Mouse (Mus musculus) heart, adult 9 months (tissue): Measurements from ENCODE around the gene Ajap1.

Experiments
- DNase-seq, 2 experiments: peaks; one replicate each; pipeline ENCODE4 v3.0.0; 2022; ENCODE audit warnings: low spot score in 2 of 2

Gene Ajap1

DNA sequence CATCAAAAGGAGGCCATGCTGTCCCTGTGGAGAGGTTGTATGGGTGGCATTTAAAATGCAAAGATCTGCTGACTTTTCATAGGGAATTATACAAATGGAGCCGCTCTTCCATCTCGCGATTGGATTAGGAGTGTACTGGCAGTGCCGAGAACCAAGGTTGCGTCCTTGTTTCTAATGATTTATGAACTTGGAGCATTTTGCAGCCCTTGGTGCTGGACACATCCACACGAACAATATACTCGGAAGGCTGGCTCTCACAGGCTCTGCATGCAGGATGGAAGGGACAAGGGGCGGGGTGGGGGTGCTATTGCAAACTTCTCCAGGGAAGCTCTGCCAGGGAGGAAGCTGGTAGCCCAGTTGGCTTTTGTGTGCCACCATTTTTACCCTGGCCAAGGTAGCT, 31.1 kb downstream of the Ajap1 start:
- no peak for DNase-seq

DNA sequence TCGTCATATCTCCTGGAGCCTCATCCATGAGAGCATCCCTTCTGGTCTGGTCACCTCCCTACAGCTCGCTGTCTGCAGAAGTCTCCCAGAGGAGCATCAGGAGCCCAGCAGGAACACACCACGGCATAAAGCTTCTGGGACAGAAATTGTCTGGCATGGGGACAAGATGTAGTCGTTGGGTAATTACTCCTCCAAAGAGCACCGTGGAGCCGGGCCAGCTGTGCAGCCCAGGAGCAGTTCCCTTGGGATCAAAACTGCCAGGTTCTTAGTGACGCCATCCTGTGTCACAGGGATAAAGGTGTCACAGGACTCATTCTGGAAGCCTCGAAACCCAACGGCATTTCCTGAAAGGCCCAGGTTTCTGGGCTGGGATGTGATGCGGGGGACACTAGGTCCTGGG, 40.1 kb downstream of the Ajap1 start:
- no peak for DNase-seq

DNA sequence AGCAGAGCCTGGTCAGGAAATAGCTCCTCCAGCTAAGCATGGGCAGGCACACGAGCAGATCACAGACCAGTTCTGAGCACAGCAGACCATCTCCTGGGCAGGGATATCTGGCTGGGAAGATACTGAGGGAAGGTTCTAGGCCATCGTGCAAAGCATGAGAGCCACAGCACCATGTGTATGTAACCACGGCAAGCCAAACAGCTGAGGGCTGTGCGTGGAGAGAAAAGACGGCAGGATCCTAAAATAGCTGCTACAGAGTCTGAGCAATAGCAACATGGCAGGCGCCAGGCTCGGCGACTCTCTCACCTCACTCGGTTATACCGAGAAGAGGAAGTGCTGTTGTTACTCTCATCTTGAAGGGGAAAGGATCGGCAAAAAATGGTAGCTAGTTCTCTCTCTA, 42.7 kb downstream of the Ajap1 start:
- DNase-seq: no peak

DNA sequence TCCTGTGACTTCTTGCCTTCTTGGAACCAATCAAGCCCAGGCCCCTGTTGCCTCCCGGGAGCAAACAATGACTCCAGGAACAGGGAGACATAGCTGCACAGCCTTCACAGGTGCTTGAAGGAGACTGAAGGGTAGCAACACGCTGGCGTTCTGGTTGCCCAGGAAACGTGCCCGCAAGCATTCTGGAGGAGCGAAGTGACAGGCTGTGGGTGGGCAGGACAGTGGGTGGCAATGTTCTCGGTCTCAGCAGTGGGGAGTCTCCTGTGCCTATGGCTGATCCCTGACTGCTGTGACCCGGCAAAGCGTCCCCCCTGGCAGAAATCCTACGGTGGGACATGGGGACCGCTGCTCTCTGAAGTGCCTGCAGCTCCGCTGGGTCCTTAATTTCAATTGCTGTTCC, 43.6 kb downstream of the Ajap1 start:
- DNase-seq: no peak

DNA sequence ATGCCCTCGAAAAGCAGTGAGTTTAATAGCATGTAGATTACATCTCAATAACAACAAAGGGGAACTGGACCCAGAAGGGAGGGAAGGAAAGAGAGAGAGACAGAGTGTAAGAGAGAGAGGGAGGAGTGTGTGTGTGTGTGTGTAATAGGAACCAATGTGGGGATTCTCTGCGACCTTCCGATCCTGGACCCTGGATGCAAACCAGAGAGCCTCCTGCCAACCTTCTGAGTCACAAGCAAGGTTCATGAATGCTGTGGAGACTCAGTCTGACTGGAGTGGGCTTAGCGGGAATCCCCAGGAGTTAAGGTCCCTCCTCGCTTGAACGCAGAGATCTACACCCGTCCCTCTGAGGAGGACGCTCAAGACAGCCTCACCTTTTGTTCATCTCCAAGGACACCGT, 45.4 kb downstream of the Ajap1 start:
- no peak for DNase-seq

DNA sequence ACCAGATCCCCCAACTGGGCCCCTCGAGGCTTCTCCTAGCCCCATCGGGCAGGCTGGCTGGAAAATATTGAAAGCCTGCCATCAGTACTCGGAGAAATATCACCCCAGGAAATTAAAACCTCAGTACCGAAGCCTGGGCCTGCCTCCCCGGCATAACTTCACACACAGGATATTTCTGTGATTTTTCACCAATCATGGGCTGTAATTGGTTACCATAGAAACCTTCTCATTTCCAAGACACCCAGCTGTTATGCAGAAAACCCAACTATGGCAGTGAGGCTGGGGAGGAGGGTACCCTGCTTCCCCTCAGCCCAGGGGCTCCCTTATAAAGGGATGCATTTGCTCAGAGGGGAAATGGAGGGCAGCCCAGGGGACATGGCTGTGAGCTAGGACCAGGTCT, 46.7 kb downstream of the Ajap1 start:
- DNase-seq: no peak

DNA sequence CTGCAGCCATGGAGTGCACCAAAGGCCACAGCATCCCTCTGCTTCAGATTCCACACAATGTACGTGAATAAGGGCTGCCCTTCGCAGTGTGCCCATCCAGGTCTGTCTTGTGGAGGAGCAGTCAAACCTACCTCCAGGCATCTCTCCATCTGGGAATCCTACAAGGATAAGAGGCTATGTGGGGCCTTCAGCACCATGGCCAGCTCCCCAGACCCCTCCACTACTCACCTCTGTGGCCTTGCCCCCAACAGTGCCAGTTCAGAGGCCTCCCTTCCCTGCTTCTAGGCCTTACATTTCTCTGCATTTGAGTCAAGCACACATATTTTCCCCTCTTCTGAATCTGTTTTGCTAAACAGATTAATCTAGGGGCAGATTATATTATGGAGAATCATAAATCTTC, 52.6 kb downstream of the Ajap1 start:
- no peak for DNase-seq

DNA sequence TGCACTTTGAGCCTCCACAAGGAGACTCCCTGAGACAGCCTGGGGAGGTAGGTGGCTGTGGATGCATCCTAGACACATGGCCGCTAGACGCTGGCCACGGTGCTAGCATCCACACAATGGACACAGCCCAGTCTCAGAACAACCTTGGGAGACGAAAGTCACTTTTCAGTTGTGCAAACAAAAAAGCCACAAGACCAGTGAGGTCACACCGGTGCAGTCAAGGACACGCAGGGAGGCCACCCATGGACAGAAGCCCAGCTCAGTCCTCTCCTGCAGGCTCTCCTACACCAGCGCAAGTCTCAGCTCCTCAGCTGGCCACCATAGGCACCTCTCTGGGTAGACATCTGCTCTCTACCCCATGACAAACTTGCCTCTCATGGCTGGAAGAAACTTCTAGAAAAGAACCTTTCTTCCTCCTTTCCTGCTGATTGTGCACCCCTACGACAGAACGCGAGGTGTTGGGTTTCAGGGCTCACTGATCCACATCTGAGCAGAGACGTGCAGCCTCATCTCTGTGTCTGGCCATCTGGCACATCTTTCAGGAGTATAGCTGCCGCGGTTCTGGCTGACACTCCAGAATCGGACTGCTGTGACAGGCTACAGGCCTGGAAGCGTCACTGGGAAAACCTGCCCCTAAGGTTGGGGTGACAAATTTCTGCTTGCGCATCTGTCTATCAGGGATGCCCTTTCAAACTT, 56.5 kb downstream of the Ajap1 start:
- no peak for DNase-seq

DNA sequence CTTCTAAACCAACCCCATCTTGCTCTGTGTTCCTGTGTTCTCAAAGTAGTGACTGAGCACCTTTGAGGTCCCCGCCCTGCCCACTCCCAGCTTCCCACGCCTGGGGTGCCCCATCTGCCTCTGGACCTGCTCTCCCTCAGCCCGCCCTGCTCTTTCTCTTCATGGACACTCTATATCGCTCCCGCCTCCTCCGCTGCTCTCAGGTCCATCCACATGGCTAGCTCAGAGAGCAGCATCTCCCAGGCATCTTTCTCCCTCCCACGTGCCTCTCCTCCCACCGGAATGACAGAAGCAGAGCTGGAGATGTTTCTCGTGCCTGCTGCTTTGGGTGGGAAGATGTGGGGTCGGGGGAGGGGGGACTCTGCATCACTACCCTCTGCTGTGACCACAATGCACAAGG, 58.3 kb downstream of the Ajap1 start:
- no peak for DNase-seq

DNA sequence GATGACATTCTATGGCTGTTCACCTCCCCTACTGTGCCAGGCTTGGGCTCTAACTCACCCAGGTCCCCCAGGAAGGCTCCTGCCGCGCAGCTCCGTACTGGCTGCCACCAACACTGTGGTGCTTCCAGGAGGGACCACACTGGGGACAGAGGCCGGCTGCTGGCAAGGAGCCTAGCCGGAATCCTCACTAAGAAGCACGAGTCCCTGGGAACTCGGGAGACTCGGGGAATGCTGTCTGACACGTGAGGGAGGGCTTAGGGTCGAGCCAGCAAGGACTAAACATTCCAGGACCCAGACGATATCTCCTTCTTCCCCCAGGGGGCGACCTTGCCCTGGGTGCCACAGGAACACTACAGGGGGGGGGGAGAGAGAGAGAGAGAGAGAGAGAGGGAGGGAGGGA, 64.7 kb downstream of the Ajap1 start:
- peak; percentile 4 to 8 for DNase-seq

DNA sequence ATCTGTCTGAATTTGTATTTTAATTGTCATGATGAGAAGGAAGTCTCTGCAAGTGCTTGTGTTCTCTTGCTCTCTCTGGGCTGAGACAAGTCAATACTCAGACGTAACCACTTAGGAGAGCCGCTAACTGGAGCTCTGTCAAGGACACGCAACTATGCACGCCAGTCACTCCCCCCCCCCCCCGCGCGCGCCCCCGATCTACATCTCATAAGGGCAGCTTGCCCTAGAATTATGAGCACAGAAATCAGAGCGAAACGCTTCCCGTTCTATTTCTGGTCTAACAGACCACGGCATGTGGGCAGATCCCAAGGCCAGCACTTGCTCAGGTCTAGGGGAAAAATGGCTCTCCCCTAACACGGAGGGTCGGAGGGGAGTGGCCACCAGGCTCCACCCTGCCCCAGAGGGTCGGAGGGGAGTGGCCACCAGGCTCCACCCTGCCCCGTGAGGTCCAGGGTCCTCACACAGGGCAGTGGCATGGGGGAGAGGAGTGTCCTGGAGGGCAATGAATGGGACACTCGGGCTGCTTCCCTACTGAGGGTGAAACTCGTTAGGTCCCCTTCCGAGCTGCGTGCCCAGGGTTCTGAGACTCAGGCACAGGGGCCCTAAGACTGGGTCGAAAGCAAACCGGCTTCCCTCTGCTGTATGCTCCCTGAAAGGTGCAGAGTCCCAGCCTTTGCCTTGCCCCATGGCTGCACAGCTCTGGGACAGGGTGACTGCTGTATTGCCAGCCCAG, 65.3 kb downstream of the Ajap1 start:
- no peak for DNase-seq

DNA sequence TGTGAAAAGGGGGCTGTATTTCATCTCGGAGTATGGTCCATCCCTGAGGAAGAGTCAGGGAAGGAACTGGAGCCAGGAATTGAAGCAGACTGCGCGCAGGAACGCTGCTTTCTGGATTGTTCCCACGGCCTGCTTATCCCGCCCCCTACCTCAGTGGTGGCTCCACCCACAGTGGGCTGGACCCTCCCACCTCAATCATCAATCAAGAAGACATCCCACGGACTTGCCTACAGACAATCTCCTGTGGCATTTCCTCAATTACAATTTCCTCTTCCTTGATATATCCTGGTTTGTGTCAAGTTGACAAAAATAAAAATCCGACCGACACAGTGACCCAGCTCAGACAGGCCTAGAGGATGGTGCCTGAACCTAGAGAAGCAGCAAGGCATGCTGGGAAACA, 66.5 kb downstream of the Ajap1 start:
- no peak for DNase-seq

DNA sequence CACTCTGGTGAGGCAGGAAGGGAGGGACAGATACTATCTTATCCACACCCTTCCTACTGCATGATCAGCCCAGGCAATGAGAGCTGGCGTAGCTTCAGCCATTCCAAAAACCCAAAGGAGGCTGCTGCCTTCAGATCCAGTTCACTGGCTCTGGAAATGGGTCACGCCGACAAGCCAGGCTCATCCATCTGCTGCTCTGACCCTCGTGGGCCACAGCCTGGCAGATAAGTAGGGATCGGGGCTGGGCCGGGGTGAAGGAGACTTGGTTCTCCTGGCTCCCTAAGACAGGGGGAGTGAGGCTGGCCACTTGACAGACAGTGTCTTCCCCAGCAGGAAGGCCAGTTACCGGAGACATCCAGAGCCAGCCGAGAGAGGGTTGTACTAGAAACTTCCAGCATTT, 84.2 kb downstream of the Ajap1 start:
- no peak for DNase-seq

DNA sequence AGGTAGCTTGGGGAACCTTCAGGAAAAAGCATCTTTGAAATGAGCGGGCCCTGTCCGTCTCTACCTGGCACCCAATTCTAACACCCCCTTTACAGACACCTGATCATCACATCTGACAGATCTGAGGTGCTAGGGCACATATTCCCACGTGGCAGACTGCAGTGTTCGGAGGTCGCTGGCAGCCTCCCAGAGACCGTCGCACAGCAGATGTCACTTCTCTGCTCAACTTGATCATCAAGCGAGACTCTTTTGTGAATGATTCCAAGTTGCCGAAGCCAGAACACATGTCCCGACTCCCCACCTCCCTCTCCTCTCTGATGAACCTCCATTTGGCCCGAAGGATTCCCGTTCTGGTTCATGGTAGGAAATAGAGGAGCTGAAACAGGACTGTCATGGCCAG, 95.1 kb downstream of the Ajap1 start:
- no peak for DNase-seq

DNA sequence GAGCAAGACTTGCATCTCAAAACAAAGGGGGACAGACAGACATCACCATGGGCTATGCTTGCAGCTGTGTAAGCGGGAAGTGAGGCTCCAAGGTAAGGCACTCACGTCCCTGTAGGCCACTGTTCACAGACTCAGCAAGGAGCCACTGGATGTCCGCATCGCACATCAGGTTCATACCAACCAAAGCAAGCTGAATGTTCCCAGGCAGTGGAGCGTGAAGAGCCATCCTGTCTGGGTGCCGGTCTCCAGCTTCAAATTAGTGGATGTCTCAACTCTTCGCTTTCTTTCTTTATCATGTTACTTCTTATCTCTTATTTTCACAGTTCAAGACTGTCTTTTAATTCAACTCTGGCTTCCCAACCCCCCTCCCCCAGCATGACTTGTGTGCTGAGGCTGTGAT, 101.2 kb downstream of the Ajap1 start:
- DNase-seq: no peak

DNA sequence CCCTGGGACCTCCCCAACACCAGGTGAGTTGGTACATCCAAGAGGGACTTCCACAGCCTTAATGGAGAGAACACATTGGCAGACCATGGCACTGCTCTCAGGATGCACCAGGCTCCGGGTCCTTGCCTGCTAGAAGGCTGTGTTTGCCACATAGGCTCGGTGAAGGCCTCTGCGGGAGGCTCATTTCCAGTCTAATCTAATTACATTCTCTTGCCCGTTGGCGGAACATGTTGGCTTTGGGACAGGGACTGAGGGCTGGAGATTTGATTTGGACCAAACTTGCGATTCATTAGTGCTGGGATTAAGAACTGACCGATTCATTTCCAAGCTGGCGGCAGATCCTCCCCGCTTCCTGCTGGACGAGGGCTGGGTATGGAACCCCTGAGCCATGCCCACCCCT, 101.7 kb downstream of the Ajap1 start:
- no peak for DNase-seq

DNA sequence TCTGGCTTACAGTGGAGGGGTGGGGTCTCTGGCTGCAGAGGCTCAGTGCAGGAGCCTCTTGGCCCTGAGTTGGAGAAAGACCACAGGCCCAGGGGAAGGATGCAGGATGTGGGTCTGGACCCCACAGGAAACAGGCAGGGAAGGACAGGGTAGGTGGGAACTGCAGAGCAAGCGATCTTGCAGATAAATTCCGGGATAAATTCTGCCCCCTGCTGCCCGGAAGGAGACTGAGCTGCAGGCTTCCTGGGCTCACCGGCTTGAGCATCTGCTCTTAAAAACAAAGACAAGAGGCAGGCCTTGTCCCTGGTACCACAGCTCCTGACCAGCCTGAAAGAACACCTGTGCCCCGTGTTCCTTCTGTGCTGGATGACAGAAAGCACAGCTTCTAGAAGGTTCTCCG, 104.6 kb downstream of the Ajap1 start:
- DNase-seq: no peak

DNA sequence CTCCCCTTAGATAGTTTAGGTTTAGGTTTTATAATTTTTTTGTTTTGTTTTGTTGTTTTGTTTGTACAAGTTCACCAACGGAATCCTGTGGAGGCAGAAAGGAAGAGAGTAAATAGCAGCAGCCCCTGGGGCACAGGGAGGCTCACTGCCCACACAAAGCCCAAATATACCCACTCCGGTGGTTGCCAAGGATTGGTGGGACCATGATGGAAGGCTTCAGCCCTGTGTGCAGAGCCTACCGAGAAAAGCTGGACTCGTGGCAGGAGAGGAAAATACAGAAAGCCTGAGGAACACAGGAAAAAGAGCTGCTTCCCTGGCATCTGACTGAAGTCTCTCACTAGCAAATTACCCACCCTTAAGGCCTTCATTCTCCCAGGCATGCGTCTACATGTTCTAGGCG, 108.4 kb downstream of the Ajap1 start:
- DNase-seq: no peak

DNA sequence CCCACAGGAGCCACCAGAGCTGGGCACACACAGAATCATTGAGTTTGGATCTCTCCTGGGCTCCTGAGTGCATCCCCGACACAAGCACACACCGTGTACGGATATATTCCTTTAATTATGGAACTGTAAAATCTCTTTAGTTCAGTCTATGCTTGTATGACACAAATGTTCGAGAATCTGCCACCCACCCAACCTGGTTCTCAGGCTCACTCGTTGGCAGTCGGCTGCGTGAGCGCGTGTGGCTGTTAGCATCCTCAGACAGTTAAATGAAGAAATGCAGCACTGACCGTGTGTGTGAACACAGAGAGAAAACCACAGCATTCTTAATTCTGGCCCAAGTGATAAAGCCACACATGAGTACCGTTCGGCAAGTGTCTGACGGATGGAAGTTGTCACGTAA, 109.5 kb downstream of the Ajap1 start:
- DNase-seq: no peak

DNA sequence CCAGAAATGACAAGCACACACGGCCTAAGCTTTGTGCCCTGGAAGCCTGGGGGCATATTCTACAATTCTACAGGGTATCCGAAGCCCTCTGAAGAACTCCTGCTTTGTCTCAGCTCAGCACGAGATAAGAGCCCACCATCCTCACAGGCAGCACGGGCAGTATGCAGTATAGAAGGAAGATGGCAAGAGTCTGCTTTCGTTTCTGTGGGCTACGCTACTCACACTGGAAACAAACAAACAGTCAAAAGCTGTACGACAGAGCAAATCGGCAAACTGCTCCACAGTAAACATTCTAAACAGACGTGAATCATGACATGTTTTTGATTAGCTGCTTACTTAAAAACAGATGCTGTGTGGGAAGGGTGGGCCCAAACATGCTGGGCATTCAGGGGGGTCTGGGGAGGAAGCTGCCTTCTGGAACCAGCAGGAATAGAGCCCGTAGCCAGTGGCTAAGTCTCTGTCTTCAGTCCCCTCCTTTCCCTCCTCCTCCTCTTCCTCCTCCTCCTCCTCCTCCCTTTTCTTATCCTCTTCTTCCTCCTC, 113.9 kb downstream of the Ajap1 start:
- no peak for DNase-seq

DNA sequence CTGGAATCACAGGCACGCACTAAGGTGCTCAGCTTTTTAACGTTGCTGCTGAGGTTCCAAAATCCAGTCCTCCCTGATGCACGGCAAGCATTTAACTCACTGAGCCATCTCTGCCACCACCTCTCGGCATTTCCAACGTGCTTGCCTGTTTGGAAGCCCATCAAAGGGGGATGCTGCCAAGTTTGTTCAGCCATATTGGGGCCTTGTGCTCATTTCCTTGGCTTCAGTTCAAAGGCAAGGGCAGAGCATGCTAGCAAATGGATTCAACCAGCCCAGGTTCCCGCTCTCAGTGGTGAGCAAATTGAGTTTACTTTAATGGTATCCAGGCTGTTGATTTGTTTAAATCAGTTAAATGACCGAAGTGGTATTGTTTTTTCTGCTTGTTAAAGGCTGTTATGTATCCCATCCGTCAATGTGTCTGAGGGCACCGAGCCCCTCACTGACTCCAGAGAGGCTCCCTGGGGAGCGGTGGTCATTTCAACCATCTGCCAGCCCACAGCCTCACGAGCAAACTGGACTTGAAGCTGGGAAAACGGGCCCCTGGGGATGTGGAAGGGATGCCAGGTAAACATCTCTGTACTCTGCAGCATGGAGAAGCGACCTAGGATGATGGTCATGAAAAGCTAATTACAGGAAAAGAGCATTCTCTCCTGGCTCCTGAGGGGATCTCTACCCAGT, 121.6 kb downstream of the Ajap1 start:
- DNase-seq: no peak

DNA sequence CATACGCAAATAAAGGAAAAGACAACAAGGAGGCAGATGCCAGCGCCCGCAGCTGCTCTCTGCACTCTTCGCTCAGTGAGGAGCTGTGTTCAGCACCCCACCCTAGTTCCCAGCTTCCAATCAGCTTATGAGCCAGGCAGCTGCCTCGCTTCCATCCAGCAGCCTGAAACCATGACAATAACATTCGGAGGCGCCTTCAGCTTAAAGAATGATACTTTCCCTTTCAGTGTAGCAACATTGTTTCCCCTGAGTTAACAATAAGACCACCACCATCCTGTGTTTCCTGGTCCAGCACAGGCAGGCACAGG, 124.4 kb downstream of the Ajap1 start:
- DNase-seq: no peak
